Mouse (Mus musculus) 416B (cell line): Measurements from ENCODE around the gene Crebl2.
A peak's percentile ranks its signal among the peaks of the same experiment; 100 is the strongest.

Experiments used
- DNase-seq: peaks from one replicate; pipeline ENCODE4 v3.0.0; 2011; ENCODE audit warnings: low read depth

The Crebl2 gene

DNA sequence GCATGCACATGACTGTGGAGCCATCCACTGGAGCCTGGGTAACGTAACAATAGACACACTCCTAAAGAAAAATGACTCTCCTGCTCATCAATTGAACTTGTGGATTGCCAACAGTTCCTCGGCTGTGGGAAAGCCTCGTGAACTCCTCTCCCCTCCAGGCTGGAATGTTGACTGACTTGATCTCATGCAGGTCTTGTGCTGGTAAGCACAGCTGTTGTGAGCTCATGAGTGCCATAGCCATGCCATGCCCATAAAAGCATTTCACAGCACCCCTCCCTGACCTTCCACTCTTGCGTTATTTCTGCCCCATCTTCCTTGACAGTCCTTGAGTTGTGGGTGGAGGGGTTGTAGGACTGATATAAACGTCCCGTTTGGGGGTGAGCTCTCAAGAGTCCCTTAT, 9.5 kb upstream of the Crebl2 start:
- no peak for DNase-seq

DNA sequence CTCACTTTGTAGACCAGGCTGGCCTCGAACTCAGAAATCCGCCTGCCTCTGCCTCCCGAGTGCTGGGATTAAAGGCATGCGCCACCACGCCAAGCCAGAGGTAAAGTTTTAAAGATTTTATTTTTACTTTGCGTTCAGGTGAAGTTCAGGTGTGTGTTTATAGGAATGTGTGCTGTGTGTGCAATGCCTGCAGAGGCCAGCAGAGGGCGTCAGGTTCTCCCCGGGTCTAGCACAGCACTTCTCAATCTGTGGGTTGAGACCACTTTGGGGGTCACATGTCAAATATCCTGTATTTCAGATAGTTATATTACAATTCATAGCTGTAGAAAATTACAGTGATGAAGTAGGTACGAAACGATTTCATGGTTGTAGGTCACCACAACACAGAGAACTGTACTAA, 7.1 kb upstream of the Crebl2 start:
- DNase-seq, result no peak

DNA sequence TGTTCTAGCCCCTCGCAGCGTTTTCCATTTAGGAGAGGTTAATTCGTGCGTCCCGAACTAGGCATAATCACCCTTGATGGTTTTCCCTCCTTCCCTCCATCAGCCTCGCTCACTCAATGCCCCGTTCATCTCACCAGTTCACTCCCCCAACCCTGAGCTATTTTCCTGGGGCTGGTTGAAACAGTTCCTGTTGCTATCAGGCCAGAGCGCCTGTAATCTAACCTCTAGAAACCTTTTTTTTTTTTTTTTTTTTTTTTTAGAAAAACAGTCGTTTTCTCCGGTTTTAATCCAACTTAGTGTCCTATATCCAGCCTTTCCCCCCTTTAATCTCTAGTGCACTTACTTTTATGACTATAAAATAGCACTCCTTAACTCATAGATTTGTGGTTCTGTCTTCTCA, 822 bp downstream of the Crebl2 start:
- DNase-seq, result peak; percentile 35

DNA sequence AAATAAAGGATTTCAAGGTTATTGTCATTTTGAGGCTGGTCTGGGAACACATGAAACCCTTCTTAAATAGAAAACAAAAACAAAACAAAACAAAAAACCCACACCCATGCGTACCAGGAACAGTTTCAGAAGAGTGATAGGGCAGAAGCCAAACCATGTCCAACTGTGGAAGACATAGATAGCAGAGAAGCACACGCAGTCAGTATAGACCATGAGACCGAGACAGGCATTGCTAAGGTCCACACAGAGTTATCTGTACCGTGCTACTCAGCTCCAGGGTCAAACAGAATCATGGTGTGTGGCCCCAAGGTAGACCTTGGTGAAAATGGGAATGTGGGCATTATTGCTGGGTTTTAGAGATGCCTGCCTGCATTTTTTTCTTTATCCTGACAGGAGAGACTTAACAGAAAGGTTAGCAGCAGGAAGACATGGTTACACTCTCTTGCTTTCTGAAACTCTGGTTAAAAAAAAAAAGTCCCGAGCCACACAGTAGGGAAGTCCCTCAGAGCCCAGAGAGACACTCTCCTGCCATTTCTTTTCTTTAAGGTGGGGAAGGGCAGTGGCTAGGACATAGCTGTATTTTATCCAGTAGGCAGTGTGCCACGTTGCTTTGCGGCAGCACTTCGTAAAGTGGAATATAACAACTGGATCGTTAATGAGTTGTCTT, 4.8 kb downstream of the Crebl2 start:
- no peak for DNase-seq

DNA sequence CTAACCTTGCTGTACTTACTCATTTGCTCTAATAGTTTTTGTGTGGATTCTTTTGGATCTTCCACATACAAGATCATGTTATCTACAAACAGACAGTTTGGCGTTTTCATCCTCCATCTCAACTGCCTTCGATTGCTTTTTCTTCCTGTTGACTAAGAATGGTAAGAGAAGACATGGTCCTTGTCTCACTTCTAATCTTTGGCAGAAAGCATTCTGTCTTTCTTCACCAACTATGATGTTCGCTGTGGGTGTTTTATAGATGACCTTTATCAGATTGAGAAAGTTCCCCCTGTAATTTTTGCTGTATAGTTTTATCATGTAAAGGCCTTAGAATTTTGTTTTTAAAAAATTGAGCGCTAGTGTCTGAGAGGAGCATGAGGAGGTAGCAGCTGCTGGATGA, 8.2 kb downstream of the Crebl2 start:
- DNase-seq, result no peak

DNA sequence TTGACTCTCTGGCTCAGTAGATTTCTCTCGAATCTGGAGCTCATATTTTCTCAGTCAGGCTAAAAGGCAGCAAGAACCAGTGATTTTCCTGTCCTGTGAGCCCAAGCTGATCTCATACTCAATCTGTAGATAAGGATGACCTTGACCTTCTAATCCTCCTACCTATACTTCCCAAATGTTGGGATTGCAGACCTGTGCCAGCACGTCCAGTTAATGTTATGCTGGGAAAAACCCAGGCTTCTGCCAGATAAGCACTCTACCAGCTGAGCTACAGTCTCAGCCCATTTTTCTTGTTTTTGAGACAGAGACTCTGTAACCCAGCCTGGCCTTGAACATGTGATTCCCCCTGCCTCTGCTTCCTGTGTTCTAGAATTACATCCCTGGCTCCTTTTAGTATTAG, 10.4 kb downstream of the Crebl2 start:
- DNase-seq, result no peak

DNA sequence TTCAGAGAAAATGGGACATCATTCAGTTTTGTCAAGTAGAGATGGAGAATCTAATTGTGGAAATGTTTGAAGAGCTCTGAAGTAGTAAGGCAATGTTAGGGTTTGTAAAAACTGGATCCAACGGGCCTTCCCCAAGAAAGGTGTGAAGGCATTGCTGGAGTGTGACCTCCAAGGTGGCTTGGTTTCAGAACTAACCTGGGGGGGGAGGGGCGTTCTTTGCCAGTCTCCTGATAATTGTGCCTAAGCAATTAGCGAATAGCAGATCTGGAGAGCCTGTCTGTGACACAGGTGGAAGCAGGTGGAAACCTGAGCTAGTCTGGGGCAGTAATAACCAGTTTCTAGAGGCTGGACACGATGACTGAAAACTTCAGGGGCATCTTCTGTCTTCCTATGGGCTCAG, 15.8 kb downstream of the Crebl2 start:
- no peak for DNase-seq

DNA sequence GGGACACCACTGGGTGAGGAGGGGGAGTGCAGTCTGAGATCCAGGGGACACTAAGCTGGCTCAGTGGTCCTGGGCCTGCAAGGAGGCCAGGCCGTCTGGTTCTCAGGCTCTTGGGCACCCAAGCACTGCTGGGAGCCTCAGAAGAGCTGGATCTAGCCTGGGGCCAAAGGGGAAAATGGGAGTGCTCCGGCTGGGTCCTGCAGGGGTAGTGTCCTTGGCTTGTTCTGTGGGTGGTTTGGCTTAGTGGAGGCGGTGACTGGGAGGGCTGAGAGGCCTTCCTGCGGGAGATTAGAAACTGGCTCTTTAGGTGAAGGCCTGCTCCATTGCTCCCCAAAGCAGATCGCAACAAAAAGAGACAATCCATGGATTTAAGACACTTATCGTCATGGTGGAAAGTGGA, 16.4 kb downstream of the Crebl2 start:
- DNase-seq, result no peak

GRCm38 (mm10) chr6:134847550-134847949, 17.6 kb downstream of the Crebl2 start:
- no peak for DNase-seq

DNA sequence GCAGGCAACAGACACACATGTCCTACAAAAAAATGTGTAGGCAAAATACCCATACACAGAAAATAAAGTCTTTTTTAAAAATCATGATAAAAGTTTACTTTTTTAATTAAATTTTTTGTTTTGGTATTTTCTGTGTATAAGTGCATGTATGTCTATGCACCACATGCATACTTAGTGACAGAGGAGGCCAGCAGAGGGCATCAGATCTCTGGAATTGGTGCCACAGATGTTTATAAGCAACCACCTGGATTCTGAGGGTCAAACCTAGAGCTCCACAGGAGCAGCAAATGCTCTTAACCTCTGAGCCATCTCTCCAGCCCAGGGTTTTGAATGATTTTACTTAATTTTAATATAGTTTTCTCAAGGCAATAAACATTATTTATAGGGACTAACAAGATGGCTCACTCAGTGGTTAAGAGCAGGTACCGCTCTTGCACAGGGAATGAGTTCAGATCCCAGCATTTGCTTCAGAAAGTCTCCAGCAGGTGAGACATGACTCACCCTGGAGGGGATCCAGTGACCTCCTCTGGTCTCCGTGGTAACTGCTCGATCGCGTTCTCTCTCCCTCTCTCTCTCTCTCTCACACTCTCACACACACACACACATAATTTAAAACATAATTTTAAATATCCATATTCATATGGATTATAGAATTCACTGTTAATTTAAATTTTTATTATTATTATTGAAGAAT, 18.4 kb downstream of the Crebl2 start:
- DNase-seq, result peak; percentile 55

DNA sequence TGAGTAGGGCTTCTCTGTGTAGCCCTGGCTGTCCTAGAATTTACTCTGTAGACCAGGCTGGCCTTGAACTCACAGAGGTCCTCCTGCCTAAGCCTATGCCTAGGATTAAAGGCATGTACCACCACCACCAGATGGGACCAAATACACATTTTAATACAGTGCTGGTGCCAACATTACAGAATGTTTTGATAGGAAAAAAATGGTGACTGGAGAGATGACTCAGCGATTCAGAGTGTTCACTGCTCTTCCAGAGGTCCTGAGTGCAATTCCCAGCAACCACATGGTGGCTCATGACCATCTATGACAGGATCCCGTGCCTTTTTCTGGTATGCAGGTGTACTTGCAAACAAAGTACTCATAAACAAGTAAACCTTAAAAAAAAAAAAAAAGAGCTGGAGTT, 19.5 kb downstream of the Crebl2 start:
- DNase-seq, result no peak

- peak; percentile 37 for DNase-seq
Measured at GRCm38 (mm10) chr6:134849985-134850384, 20.0 kb downstream of the Crebl2 start.

- DNase-seq, result no peak
Measured at GRCm38 (mm10) chr6:134854782-134855181, 24.8 kb downstream of the Crebl2 start.

DNA sequence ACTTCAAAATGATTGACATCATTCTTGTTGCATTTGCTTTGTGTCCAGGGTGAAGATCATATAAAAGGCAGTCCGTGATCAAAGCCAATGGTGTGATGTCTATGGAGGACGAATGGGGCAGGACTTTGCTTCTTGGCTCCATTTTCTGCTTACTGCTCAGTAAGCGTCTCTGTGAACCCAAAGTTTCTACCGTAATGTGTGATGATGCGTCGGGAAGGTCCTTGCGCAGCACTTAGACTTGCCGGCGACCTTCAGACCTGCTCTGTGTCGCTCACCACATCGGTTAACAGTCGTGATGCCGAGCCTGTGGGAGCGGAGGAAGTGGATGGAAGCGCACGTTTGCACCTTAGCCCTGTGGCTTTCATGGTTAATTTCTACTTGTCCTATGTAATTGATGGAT, 26.0 kb downstream of the Crebl2 start:
- DNase-seq, result no peak

DNA sequence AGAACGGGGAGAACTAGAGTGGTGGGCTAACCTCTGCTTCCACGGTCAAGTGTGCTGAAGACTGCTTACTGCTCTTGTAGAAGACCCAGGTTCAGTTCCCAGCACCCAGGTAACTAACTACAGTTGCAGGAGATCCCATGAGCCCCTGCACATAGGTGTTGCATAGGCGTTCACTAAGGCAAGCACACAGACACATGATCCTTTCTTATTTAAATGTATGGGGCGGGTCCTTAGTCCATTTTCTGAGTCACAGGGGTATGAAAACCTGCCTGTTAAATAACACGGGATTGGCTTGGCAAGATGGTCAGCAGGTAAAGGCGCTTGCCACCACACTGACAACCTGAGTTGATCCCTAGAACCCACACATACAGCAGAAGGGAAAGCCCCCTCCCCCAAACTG, 29.1 kb downstream of the Crebl2 start:
- DNase-seq, result no peak

- no peak for DNase-seq
Measured at GRCm38 (mm10) chr6:134860275-134860674, 30.3 kb downstream of the Crebl2 start.

- DNase-seq, result no peak
Measured at GRCm38 (mm10) chr6:134861386-134861785, 31.4 kb downstream of the Crebl2 start.

DNA sequence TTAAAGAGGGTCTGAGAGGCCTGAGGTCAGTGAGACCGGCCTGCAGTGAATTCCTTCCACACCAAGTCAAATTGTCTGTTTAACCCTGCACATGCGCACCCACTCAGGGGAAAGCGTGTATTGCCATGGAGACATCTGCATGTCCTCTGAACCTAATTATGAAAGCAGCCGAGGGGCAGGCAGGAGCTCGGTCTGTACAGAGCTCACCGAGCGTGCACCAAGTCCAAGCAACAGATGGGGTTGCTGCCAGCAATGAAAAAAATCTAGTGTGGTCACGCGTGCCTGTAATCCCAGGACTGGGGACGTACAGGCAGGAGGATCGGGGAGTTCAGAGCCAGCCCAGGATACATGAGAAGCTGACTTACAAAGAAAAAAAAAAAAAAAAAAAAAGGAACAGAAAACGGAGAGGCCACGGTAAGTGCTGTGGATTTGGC, 32.7 kb downstream of the Crebl2 start:
- no peak for DNase-seq

DNA sequence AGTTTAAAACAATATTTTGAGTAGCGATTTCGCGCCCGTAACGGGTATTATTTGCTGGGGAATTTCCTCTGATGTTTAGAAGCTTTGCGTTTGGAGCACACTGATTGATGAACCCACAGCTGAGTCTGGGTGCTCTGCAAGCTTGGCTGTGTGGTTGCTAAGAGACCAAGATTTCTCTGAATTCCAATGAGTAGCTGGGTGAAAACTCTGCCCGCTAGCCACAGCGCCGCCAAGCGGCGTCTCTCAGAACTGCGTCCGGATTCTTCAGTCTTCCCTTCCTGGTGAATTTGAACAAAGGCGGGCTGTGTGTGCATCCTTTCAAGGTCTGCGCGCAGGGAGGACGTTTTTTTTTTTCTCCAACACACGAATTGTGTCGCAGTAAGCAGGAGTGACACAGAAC, 33.2 kb downstream of the Crebl2 start:
- peak; percentile 79 for DNase-seq

DNA sequence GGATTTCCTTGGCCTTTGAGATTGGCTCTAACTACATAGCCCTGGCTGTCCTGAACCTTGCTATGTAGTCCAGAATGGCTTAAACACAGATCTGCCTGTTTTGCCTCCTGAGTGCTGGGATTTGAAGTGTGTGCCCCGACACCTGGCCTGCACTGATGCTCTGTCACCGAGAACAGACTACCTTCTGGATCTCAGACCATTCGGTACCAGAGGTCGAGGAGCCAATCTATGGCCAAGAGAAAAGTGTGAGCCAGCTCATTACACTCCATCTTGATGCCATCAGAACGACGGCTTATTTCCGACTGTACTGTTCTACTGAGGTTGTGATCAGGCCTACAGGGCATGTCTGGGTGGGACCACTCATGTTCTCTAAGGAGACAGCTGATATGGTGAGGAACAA, 36.2 kb downstream of the Crebl2 start:
- DNase-seq, result no peak

DNA sequence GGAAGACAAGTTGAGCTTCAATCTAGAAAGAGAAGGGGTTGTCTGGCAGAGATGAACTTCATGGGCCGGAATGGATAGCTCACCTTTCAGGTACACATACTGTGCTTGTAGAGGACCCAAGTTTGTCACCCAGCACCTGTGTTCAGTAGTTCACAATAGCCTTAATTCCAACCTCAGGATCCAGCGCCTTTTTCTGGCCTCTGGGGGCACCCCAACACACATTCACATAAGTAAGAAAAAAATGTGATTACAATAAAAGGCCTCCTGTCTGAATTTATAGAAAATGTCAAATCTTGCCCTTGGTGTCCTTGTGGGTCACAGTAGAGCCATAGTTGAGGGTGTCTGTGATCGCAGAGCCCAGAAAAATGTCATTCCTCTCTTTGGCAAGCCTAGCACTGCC, 37.4 kb downstream of the Crebl2 start:
- DNase-seq, result peak; percentile 43

GRCm38 (mm10) chr6:134870209-134870742, 40.3 kb downstream of the Crebl2 start:
- no peak for DNase-seq

DNA sequence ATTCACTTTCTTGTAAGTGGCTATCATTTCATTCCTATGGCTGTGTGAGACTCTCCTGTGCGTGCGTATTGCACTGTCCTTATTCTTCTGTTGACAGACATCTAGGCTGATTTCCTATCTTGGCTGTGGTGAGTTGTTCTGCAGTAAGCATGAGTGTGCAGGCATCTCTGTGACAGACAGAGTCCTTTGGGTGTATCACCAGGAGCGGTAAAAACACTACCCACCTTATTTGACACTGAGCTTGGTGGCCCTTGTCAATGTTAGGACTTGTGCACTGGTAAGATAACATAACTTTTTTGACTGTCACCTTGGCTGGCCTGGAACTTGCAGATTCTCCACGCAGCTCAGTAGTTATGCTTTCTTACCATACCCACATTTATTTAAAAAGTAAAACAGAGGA, 40.9 kb downstream of the Crebl2 start:
- no peak for DNase-seq

DNA sequence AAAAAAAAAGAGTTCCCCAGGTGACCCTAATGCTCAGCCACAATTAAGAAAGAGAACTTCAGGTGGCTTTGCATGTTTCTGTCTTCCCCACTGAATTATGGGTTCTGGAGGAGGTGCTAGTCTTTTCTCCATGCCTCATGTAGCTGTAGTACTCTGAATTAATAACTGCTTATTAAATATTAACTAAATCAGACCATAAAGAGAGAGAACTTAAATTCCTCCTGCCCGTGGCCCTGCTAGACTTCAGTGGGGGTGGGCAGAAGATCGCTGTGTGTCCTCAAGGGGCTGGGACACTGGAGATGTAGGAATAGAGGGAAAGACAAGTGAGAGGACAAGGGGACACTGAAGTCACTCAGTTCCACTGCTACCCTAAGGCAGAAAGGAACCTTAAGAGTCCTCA, 42.3 kb downstream of the Crebl2 start:
- DNase-seq, result no peak
